Mouse (Mus musculus): ENCODE measurements at regions not wholly inside any gene's neighbourhood (a gene's known extent, or its start where the extent isn't known, plus 50 kb on each side); places are given as distances from the start of the nearest gene placed in this dataset.

- Histone ChIP-seq H3K4me3 (ENCODE audit: low read length) (no peak overlapping the region), H3K36me3 (ENCODE audit: insufficient read depth, low read length) (no peaks in the 10 kb centered on the region), H3K27me3 (ENCODE audit: insufficient read depth, low read length) (no peaks in the 10 kb centered on the region), H3K27ac (ENCODE audit: low read length) (no peak overlapping the region), H3K4me1 (ENCODE audit: insufficient read depth, low read length) (no peaks in the 10 kb centered on the region), H3K4me2 (replicated peaks; ENCODE audit: low read depth, low read length) (no peak overlapping the region), H3K9ac (replicated peaks; ENCODE audit: low read length) (no peak overlapping the region), H3K9me3 (ENCODE audit: low read length) (no peaks in the 10 kb centered on the region)
- no peak for ATAC-seq (ENCODE audit: low FRiP score, low TSS enrichment)
Observed at GRCm38 (mm10) chr11:111202780-111203179, 136.8 kb downstream of the Kcnj2 start.

GRCm38 (mm10) chr11:111210565-111210964 is 144.6 kb downstream of the Kcnj2 start:
- no peaks in the 10 kb centered on the region for H3K36me3 ChIP-seq (ENCODE audit: insufficient read depth, low read length)
- H3K27me3 ChIP-seq (ENCODE audit: insufficient read depth, low read length) = no peaks in the 10 kb centered on the region
- 0 out of 2 replicates have a peak, but pooled peaks cover 5% of the 10 kb centered on the region for H3K9me3 ChIP-seq (ENCODE audit: low read length)
- no peak for ATAC-seq (ENCODE audit: low FRiP score, low TSS enrichment)
- H3K4me3 ChIP-seq (ENCODE audit: low read length) = no peak overlapping the region
- H3K27ac ChIP-seq (ENCODE audit: low read length) = no peak overlapping the region
- no peak overlapping the region for H3K4me2 ChIP-seq (replicated peaks; ENCODE audit: low read depth, low read length)
- H3K4me1 ChIP-seq (ENCODE audit: insufficient read depth, low read length) = peaks cover 4% of the 10 kb centered on the region; the same call in 1 of the 2 replicates
- no peak overlapping the region for H3K9ac ChIP-seq (replicated peaks; ENCODE audit: low read length)

- H3K27ac ChIP-seq (ENCODE audit: low read length) = no peak overlapping the region
- no peak overlapping the region for H3K4me3 ChIP-seq (ENCODE audit: low read length)
- no peak overlapping the region for H3K9ac ChIP-seq (replicated peaks; ENCODE audit: low read length)
- WGBS = 80% methylated on average over 5 of the region's 5 CpGs
- H3K27me3 ChIP-seq (ENCODE audit: insufficient read depth, low read length) = no peaks in the 10 kb centered on the region
- H3K4me1 ChIP-seq (ENCODE audit: insufficient read depth, low read length) = peaks cover 4% of the 10 kb centered on the region; the same call in 1 of the 2 replicates
- H3K36me3 ChIP-seq (ENCODE audit: insufficient read depth, low read length) = no peaks in the 10 kb centered on the region
- 0 out of 2 replicates have a peak, but pooled peaks cover 5% of the 10 kb centered on the region for H3K9me3 ChIP-seq (ENCODE audit: low read length)
- 0 out of 2 replicates have a peak, but pooled peaks have one; percentile 35 for ATAC-seq (ENCODE audit: low FRiP score, low TSS enrichment)
- no peak overlapping the region for H3K4me2 ChIP-seq (replicated peaks; ENCODE audit: low read depth, low read length)
Observed at GRCm38 (mm10) chr11:111212038-111212701, 146.2 kb downstream of the Kcnj2 start.

GRCm38 (mm10) chr11:111212702-111213328 is 146.9 kb downstream of the Kcnj2 start:
- H3K4me2 ChIP-seq (replicated peaks; ENCODE audit: low read depth, low read length) = no peak overlapping the region
- no peak overlapping the region for H3K9ac ChIP-seq (replicated peaks; ENCODE audit: low read length)
- peaks cover 4% of the 10 kb centered on the region; the same call in 1 of the 2 replicates for H3K4me1 ChIP-seq (ENCODE audit: insufficient read depth, low read length)
- 45% methylated on average over 5 of the region's 5 CpGs for WGBS
- no peak overlapping the region for H3K27ac ChIP-seq (ENCODE audit: low read length)
- no peak for ATAC-seq (ENCODE audit: low FRiP score, low TSS enrichment)
- no peak overlapping the region for H3K4me3 ChIP-seq (ENCODE audit: low read length)
- H3K27me3 ChIP-seq (ENCODE audit: insufficient read depth, low read length) = no peaks in the 10 kb centered on the region
- no peaks in the 10 kb centered on the region for H3K36me3 ChIP-seq (ENCODE audit: insufficient read depth, low read length)
- H3K9me3 ChIP-seq (ENCODE audit: low read length) = 0 out of 2 replicates have a peak, but pooled peaks cover 5% of the 10 kb centered on the region

- no peak for ATAC-seq (ENCODE audit: low FRiP score, low TSS enrichment)
- Histone ChIP-seq H3K4me2 (replicated peaks; ENCODE audit: low read depth, low read length) (no peak overlapping the region), H3K27ac (ENCODE audit: low read length) (no peak overlapping the region), H3K9me3 (ENCODE audit: low read length) (0 out of 2 replicates have a peak, but pooled peaks cover 5% of the 10 kb centered on the region), H3K9ac (replicated peaks; ENCODE audit: low read length) (no peak overlapping the region), H3K4me1 (ENCODE audit: insufficient read depth, low read length) (peaks cover 4% of the 10 kb centered on the region; the same call in 1 of the 2 replicates), H3K27me3 (ENCODE audit: insufficient read depth, low read length) (no peaks in the 10 kb centered on the region), H3K4me3 (ENCODE audit: low read length) (no peak overlapping the region), H3K36me3 (ENCODE audit: insufficient read depth, low read length) (no peaks in the 10 kb centered on the region)
- 83% methylated on average over 5 of the region's 5 CpGs for WGBS
Observed at GRCm38 (mm10) chr11:111215006-111215405, 149.0 kb downstream of the Kcnj2 start.

DNA sequence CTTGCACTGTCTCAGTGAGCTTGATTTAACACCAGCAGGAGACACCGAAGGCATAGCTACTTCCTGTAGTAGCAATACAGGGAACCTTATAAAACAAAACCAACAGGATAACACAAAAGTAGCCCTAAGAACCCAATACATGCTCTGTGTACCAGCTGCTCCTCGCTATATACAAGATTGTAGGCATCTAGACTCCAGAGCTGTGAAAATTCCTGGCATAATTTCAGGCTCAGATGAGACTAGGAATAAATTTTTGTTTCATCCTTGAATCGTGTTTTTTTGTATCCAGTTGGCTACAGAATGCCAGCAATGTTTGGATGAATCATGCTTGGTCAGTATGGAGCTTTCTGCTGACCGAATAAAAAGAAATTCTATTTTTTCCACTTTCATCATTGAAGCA is 157.9 kb downstream of the Kcnj2 start:
- WGBS = 84% methylated on average over 4 of the region's 4 CpGs
- no peak overlapping the region for H3K27ac ChIP-seq (ENCODE audit: low read length)
- H3K9me3 ChIP-seq (ENCODE audit: low read length) = no peaks in the 10 kb centered on the region
- H3K4me3 ChIP-seq (ENCODE audit: low read length) = no peak overlapping the region
- H3K36me3 ChIP-seq (ENCODE audit: insufficient read depth, low read length) = no peaks in the 10 kb centered on the region
- H3K4me1 ChIP-seq (ENCODE audit: insufficient read depth, low read length) = no peaks in the 10 kb centered on the region
- H3K9ac ChIP-seq (replicated peaks; ENCODE audit: low read length) = no peak overlapping the region
- ATAC-seq (ENCODE audit: low FRiP score, low TSS enrichment) = no peak
- H3K27me3 ChIP-seq (ENCODE audit: insufficient read depth, low read length) = no peaks in the 10 kb centered on the region
- H3K4me2 ChIP-seq (replicated peaks; ENCODE audit: low read depth, low read length) = no peak overlapping the region

DNA sequence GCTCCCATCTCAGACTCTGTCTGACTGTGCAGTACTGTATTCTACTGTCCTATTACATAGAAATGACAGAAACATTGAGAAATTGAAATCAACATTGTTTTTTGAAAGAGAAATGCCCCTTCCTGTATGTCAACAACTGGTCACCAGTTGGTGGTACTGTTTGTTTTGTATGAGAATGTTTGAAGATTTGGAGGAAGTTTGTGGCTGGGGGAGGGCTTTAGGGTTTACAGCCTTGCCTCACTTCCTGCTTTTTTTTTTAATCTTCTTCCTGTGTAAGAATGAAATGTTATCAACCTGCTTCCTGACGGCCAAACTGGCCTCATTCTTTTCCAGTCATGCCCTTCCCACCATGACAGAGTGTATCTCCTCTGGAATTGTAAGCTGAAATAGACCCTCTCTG is 161.3 kb downstream of the Kcnj2 start:
- H3K4me3 ChIP-seq (ENCODE audit: low read length) = no peak overlapping the region
- H3K36me3 ChIP-seq (ENCODE audit: insufficient read depth, low read length) = no peaks in the 10 kb centered on the region
- H3K27ac ChIP-seq (ENCODE audit: low read length) = no peak overlapping the region
- 48% methylated on average over 1 of the region's 1 CpGs for WGBS
- no peaks in the 10 kb centered on the region for H3K27me3 ChIP-seq (ENCODE audit: insufficient read depth, low read length)
- H3K9me3 ChIP-seq (ENCODE audit: low read length) = no peaks in the 10 kb centered on the region
- H3K4me2 ChIP-seq (replicated peaks; ENCODE audit: low read depth, low read length) = no peak overlapping the region
- no peak for ATAC-seq (ENCODE audit: low FRiP score, low TSS enrichment)
- no peak overlapping the region for H3K9ac ChIP-seq (replicated peaks; ENCODE audit: low read length)
- H3K4me1 ChIP-seq (ENCODE audit: insufficient read depth, low read length) = no peaks in the 10 kb centered on the region

DNA sequence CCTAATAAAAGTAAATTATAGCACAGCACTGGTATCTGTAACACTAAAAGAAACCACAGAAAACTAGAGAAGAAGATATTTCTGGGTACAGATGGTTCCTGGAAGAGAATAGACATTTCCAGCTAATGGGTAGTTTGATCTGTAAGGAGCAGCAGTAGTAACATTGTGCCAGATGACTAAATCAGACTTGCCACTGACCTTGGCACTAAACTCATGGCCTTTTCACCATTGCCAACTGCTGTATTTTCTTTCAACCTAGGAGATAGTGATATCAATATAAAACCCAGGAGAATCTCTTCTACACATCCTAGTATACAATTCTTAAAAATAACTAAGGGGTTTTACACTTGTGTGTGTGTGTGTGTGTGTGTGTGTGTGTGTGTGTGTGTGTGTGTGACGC is 170.8 kb downstream of the Kcnj2 start:
- no peak overlapping the region for H3K4me2 ChIP-seq (replicated peaks; ENCODE audit: low read depth, low read length)
- no peak for ATAC-seq (ENCODE audit: low FRiP score, low TSS enrichment)
- 91% methylated on average over 1 of the region's 1 CpGs for WGBS
- H3K4me3 ChIP-seq (ENCODE audit: low read length) = no peak overlapping the region
- H3K27ac ChIP-seq (ENCODE audit: low read length) = no peak overlapping the region
- no peaks in the 10 kb centered on the region for H3K27me3 ChIP-seq (ENCODE audit: insufficient read depth, low read length)
- no peaks in the 10 kb centered on the region for H3K9me3 ChIP-seq (ENCODE audit: low read length)
- no peak overlapping the region for H3K9ac ChIP-seq (replicated peaks; ENCODE audit: low read length)
- no peaks in the 10 kb centered on the region for H3K4me1 ChIP-seq (ENCODE audit: insufficient read depth, low read length)
- no peaks in the 10 kb centered on the region for H3K36me3 ChIP-seq (ENCODE audit: insufficient read depth, low read length)

- WGBS = 67% methylated on average over 3 of the region's 3 CpGs
Observed at GRCm38 (mm10) chr11:111239784-111240183, 173.8 kb downstream of the Kcnj2 start.

GRCm38 (mm10) chr11:111252226-111252625 is 186.3 kb downstream of the Kcnj2 start:
- Histone ChIP-seq H3K4me2 (replicated peaks; ENCODE audit: low read depth, low read length) (no peak overlapping the region), H3K4me3 (ENCODE audit: low read length) (no peak overlapping the region), H3K9ac (replicated peaks; ENCODE audit: low read length) (no peak overlapping the region), H3K27me3 (ENCODE audit: insufficient read depth, low read length) (no peaks in the 10 kb centered on the region), H3K36me3 (ENCODE audit: insufficient read depth, low read length) (no peaks in the 10 kb centered on the region), H3K27ac (ENCODE audit: low read length) (no peak overlapping the region), H3K4me1 (ENCODE audit: insufficient read depth, low read length) (no peaks in the 10 kb centered on the region), H3K9me3 (ENCODE audit: low read length) (no peaks in the 10 kb centered on the region)
- ATAC-seq (ENCODE audit: low FRiP score, low TSS enrichment) = no peak
- WGBS = 89% methylated on average over 4 of the region's 4 CpGs

More at GRCm38 (mm10) chr11:111239784-111240183, 173.8 kb downstream of the Kcnj2 start:
- Histone ChIP-seq H3K27ac (ENCODE audit: low read length) (no peak overlapping the region), H3K36me3 (ENCODE audit: insufficient read depth, low read length) (no peaks in the 10 kb centered on the region), H3K4me3 (ENCODE audit: low read length) (no peak overlapping the region), H3K4me1 (ENCODE audit: insufficient read depth, low read length) (no peaks in the 10 kb centered on the region), H3K9ac (replicated peaks; ENCODE audit: low read length) (no peak overlapping the region), H3K27me3 (ENCODE audit: insufficient read depth, low read length) (no peaks in the 10 kb centered on the region), H3K4me2 (replicated peaks; ENCODE audit: low read depth, low read length) (no peak overlapping the region), H3K9me3 (ENCODE audit: low read length) (no peaks in the 10 kb centered on the region)
- ATAC-seq (ENCODE audit: low FRiP score, low TSS enrichment) = no peak
